Mouse (Mus musculus) forelimb bud, embryonic 11.5 days (tissue): ENCODE data around the gene Cog5.

Experiments
- DNase-seq: peaks from one replicate; pipeline ENCODE4 v3.0.0-alpha.2; 2012; ENCODE audit warnings: low read depth, low spot score

Cog5 gene

DNA sequence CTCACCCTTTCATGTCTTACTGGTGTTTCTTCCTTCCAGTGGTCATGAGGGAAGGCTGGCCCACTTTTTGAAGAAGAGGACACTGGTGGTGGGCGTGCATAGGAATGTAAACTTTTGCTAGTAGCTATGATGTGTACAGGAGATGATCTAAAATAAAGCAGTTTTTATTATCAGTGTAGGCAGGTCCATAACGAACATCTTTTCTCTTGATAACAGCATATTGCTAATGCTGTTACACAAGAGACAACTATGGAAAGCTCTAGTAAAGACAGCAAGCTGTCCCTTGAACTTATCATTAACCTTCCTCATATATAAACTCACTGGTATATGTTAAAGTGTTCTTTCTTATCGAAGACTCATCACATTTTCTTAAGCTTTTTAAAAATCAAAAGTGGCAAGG, 282.9 kb downstream of the Cog5 start:
- DNase-seq = no peak

GRCm38 (mm10) chr12:31938391-31938997, 283.8 kb downstream of the Cog5 start:
- DNase-seq = no peak

DNA sequence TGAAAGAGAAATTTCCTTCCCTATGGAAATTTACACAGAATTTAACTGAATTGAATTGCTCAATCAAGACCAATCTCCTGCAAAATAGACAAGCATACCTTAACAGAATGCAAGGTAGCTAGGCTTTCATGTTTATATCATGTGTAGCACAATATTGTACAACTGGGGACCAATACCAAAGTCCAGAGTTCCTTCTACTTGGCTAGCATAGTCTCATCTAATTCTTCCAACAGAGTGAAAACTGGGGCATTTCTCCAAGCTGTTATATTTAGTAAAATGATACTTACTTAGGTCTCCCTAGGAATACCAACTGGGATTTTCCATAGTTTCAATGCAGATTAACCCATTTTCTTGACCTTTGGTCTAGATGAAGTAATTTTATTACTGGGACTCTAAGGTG, 284.4 kb downstream of the Cog5 start:
- DNase-seq = no peak

DNA sequence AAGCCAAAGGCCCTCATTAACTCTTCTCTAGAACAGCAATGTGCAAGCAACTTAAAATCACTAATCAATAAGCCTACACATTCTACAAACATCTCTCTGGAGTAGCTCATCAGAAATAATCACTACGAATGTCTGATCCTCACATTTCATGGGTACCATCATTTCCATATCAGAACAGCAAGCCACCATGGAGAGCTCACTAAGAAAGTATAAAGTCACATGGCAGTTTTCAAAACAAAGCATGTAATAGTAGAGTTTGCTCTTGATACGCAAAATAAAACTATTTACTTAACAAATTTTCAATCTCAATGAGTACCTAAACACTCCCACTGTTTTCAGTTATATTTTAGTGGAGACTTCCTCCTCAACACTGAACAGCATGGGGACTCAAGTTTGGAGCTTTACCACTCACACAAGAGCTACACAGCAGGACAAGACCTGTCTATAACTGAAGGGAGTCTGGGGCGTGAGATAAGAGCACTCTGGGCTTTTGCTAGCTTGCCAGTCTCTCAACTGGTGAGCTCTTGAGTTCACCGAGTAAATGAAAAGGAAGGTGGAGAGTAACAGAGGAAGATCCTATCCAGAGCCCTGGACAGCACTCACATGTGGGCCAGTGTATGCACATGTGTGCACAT, 288.5 kb downstream of the Cog5 start:
- no peak for DNase-seq

DNA sequence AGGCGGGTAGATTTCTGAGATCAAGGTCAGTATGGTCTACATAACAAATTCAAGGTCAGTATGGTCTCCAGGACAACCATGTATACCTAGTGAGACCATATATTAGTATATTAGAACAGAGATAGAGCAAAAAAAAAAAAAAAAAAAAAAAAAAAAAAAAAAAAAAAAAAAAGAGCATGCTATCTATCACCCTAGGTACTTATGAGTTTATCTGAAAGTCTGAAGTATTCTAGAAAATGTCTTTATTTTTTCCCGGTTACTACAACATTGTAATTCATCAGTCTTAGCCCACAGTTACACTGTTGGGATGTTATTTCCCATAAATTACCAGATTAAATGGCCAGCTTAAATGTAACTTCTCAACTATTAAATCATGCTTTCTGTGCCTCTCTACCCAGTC, 289.7 kb downstream of the Cog5 start:
- no peak for DNase-seq

- DNase-seq = peak; percentile 16
Measured at GRCm38 (mm10) chr12:31947476-31947875, 292.8 kb downstream of the Cog5 start.

DNA sequence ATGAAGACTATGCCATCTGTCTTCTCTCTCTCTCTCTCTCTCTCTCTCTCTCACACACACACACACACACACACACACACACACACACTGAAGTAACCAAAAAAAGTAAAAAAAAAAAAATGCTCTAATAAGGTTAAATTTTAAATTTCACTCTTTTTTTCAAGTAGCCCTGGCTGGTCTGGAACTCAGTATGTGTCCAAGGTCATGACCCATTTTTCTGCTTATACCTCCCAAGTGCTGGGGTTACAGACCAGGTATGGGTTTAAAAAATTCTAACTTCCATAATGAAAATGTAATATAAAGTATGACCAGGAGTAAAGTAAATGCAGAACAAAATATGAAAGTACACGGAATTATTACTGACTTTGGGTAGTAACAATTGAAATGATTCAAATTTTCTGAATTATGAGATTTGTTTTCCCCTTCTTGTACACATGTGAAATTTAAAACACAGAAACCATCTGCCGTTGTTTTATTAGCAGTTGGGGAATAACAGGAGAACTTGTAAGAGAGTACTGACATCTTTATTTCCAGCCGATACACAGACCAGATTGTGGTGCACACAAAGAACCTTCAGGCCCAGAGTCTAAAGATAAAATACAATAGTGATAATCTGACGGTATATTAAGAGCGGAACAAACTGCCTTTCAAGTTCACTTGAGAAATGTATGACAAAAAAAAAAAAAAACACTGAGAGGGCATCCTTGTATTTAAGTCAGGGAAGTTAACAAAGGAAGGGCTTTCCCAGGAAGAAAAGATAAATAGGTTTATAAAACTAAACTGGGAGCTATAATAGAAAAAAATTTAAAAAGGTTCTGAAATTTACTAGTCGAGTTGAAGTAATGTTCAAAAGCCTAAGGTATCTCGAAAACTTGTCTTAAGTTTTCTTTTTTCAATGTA, 293.7 kb downstream of the Cog5 start:
- DNase-seq = peak; percentile 23

DNA sequence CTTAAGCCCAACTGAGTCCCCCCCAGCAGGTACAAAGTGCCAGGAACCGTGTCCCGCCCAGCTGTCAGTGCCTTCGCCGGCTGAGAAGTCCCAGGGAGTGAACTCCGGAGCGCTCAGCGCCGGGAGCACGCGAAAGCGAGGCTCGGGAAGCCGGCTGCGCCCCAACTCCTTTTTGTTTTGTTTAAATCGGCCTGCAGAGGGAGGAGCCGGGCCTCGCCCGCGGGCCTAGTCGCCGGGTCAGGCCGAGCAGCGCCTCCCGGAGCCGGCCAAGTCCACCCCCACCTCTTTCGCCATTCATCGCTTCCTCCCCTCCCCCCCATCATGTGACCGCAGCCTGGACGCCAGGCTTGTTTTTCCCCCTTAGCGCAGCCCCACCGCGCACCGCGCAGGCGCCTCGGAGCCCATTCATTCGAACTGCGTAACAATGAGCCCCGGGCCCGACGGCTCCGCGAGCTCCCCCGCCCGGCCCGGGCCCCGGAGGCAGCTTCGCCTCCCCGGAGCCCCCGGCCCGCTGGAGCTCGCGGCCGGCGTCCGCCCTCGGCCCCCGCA, 294.6 kb downstream of the Cog5 start:
- DNase-seq = peak; percentile 96

GRCm38 (mm10) chr12:31949759-31950658, 295.3 kb downstream of the Cog5 start, which contains the start of gene Hbp1:
Hbp1 (minus strand) TSS chr12:31950535.
- DNase-seq = peak; percentile 100

- DNase-seq = no peak
Measured at GRCm38 (mm10) chr12:31950659-31951031, 296.0 kb downstream of the Cog5 start.

GRCm38 (mm10) chr12:31955843-31956242, 301.2 kb downstream of the Cog5 start:
- DNase-seq = no peak

DNA sequence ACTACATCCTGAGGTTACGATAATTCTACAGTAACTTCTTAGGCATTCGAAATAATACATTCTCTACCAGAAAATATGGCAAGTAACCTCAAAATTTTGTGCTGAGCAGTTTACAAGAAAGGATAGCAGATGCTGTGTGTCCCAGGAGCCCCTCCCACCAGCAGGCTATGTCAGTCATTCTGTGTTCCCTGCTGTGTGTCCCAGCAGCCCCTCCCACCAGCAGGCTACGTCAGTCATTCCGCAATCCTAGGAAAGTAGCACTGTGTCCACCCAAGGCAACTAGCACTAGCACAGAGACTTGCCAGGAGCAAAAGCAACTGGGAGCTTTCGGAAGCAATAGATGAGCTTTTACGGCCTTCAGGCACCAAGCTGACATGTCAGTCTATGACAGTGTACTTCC, 309.4 kb downstream of the Cog5 start:
- DNase-seq = no peak

DNA sequence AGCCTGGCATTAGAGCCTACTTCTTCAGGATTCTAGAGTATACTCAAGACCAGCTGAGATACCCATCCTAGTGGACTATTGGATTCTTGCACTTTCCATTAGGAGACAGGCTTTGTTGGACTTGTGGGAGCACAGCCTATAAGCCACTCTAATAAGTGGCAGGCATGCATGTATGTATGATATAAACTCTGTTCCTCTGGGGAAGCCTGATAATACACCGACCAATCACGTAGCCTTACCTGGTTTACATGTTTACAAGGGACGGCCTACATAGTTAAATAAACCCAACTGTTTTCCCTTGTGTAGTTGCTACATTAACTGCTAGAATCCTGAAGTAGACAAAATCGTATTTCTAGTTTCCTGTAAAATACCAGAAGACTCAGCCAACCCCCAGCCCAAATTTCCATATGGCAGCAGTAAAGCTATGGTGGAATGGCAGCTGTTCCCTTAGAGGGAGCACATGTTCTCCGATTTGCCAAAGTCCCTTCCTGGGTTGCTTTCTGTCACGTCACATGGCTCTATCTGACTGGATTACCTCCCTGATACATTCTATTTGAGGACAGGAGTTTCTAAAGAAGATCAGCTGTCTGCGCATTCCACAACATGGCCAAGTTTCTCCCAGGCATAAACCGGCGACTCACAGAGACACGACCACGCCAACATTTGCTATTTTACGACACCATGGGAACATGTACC, 311.0 kb downstream of the Cog5 start:
- DNase-seq = no peak

DNA sequence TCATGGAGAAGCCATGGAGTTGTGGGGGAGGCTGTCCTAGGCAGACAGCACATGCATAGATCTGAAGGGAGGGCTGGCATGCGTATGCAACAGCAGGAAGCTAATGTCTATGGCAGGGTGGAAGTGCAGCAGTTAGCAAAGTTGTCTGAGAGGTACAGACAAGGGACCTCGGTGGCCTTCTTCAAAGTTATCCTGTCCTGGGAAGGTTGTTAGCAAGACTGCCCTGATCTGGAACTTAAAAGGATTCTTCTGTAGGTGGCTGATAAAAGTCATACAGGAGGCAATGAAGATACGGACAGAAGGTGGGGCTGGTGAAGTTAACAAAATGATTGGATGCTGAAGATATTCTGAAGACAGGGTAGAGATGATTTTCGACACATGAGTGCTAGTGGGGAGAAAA, 311.7 kb downstream of the Cog5 start:
- no peak for DNase-seq

- DNase-seq = peak; percentile 69
Measured at GRCm38 (mm10) chr12:31967536-31967935, 312.9 kb downstream of the Cog5 start.

DNA sequence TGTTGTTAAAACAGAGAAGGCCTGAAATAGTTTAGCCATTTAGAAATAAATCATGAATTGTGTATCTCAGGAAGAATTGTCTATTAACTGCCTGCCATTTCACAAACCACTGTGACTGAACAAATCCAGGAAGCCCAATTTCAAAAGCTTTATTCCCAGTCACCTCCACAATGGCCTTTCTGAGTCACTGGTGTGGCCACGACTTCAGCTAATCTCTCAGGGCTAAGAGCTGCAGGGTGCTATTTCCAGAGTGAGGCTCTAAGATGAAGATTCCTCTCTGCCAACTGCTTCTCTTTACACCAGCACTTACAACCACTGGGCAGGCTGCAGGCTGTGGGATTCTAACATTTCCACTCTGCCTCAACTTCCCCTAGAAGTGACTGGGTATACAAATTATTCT, 314.4 kb downstream of the Cog5 start:
- no peak for DNase-seq

- no peak for DNase-seq
Measured at GRCm38 (mm10) chr12:31971547-31971946, 316.9 kb downstream of the Cog5 start.

DNA sequence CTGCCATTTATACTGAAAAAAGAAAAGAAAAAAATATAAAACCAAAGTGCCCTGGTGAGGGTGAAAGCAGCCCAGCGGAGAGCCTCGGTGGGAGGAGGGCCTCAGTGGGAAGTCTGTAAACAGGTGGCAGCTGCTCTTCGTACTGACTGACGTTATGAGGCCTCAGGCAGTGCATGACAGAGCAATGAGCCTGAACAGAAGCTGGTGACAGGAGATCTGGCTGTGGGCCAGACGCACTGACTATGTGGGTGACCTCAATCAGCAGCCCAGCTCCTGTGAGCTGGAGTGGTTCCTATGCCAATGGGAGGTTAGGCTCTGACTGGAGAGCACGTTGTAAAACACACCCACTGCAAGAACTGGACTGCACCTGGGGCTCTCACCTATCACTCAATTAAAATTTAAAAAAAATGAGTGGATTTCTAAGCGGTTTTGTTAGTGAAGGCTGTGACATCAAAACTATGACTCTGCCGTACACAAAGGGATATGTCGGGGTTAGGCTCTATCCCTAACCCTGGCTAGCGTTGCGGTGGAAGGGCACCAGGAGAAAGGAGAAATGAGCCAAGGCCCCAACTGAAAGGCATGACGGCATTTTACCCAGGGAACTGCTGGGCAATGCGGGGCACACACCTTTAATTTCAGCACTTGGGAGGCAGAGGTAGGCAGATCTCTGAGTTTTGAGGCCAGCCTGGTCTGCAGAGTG, 319.0 kb downstream of the Cog5 start:
- peak; percentile 31 for DNase-seq

DNA sequence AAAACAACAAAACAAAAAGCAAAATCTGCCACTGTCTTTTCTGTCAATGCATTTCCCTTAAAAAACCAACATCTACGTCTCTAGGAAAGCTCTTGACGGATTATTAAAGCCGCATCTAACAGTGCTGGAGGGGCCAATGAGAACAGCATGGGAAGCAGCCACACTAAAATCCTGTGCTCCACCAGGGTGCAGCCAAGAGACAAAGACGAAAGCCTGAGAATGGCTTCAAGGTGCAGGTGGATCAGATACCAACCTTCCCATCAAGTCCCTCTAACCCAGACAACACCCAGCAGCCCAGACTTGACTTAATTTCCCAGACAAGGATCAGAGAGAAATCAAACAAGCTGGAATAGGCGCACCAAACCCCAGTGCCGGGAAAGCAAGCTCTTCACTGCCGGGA, 321.9 kb downstream of the Cog5 start:
- no peak for DNase-seq

GRCm38 (mm10) chr12:31977613-31978195, 323.0 kb downstream of the Cog5 start:
- DNase-seq = no peak
